Mouse (Mus musculus) left cerebral cortex, adult 9 months (tissue): ENCODE measurements around the gene Btbd35f5.
"Not testable (repeated sequence)": the region's sequence is repeated elsewhere in the genome, so short reads cannot be mapped to it uniquely, and the experiment has no call there.

Experiments used
- DNase-seq, 2 experiments: peaks; one replicate each; pipeline ENCODE4 v3.0.0; 2022; ENCODE audit warnings: low spot score in 2 of 2

The Btbd35f5 gene

DNA sequence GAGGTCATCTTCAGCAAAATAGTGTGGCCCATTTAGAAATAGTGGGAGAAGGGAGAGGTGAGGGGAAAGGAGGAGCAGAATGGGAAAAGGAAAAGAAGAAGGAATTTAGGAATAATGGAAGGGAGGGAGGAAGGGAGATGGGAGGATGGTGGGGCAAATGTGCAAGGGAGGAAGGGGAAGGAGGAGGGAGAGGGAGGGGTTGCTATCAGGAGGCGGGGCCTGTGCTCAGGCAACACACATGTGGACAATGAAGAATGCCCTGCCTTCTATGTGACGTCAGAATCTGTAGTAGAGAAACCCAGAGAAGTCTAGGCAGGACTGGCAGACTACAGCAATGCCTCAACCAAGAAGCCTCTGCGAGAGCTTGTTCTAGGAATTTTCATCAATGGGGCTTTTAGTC is at the start of gene Btbd35f5:
TSS of gene Btbd35f5 (plus strand) at position 301 of the 400 bp plus-strand sequence.
- DNase-seq, result not testable (repeated sequence)

DNA sequence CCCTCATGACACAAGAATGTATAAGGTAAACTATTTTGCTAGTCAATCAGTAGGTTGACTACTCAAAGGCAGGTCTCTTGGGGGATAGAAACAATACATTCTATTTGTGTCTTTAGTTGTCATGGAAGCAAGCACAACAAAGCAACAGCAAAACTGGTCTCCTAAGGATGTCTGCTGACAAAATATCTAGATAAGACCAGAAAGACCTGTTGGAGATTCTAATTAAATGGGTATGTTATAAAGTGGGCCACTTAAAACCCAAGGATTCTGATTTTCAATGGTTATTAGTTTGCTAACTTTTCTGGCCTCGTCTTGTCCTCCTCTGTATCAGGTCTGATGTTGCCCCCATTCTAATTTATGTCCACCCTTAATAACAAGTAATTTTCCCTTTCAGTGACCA is 32.2 kb upstream of the Btbd35f5 start, which contains the start of gene Gm21789:
TSS of gene Gm21789 (plus strand) at position 301 of the 400 bp plus-strand sequence.
- DNase-seq, result not testable (repeated sequence)
